Mouse (Mus musculus) heart, embryonic 16.5 days (tissue): Measurements from ENCODE around the gene Hdgf. TPM values are rescaled to one million over a fixed set of nuclear protein-coding genes. Genes with fewer than 3 reads are reported as not detected.
A peak's percentile ranks its signal among the peaks of the same experiment; 100 is the strongest.

Experiments used
- ATAC-seq: fragments of 200-750 bp; cut with Nextera tagmentation; replicated peaks from 2 replicates; pipeline ENCODE4 v1.8.0; 2017; ENCODE audit warnings: moderate number of reproducible peaks; ENCODE audit not compliant: insufficient read depth, low FRiP score; ENCODE audit errors: extremely low read depth
- H3K27ac ChIP-seq: fragments of 300-500 bp; sonication (generic); 2 replicates; pipeline ENCODE4 v1.5.1; 2014; ENCODE audit warnings: mild to moderate bottlenecking, low read length, control low read depth, moderate library complexity
- H3K27me3 ChIP-seq: fragments of 300-500 bp; sonication (generic); 2 replicates; pipeline ENCODE4 v1.6.1; 2014; ENCODE audit warnings: low read length, mixed read lengths; ENCODE audit not compliant: control insufficient read depth, insufficient read depth
- H3K36me3 ChIP-seq: fragments of 300-500 bp; sonication (generic); 2 replicates; pipeline ENCODE4 v1.6.1; 2014; ENCODE audit not compliant: control insufficient read depth, insufficient read depth
- H3K4me1 ChIP-seq: fragments of 300-500 bp; sonication (generic); 2 replicates; pipeline ENCODE4 v1.6.1; 2014; ENCODE audit warnings: low read length, mixed read lengths; ENCODE audit not compliant: control insufficient read depth, insufficient read depth
- H3K4me2 ChIP-seq: fragments of 300-500 bp; sonication (generic); 2 replicates; pipeline ENCODE4 v1.6.1; 2014; ENCODE audit warnings: low read depth, mild to moderate bottlenecking, control low read depth, low read length
- H3K4me3 ChIP-seq: fragments of 300-500 bp; sonication (generic); 2 replicates; pipeline ENCODE4 v1.5.1; 2014; ENCODE audit warnings: mild to moderate bottlenecking, control low read depth, low read length
- H3K9ac ChIP-seq: fragments of 300-500 bp; sonication (generic); 2 replicates; pipeline ENCODE4 v1.6.1; 2014; ENCODE audit warnings: low read length, control low read depth
- H3K9me3 ChIP-seq: fragments of 300-500 bp; sonication (generic); replicated peaks from 2 replicates; pipeline ENCODE4 v1.6.1; 2016; ENCODE audit warnings: low read length; ENCODE audit not compliant: control insufficient read depth
- WGBS: fragments of 180-500 bp; shearing (Covaris S2); extraction: QIAGEN DNeasy Blood & Tissue Kit; methylation state at CpG from one replicate; pipeline ENCODE4 v1.1.7; 2014; 5-methylcytosine and 5-hydroxymethylcytosine counted together
- polyA plus RNA-seq: library from polyadenylated mRNA; unstranded; fragments of >200 nt; fragmentation: Nextera tagmentation; extraction: Ambion mirVana; gene quantifications from 2 replicates; pipeline ENCODE4 v1.2.1, GENCODE M21; 2015

The Hdgf gene
- polyA plus RNA-seq, 1 experiment from 2014 or later: 74.3 TPM

- Histone ChIP-seq H3K4me1 (peaks cover 10% of the 10 kb centered on the region), H3K4me3 (no peak overlapping the region), H3K27ac (no peak overlapping the region), H3K9me3 (no peaks in the 10 kb centered on the region), H3K9ac (no peak overlapping the region), H3K4me2 (no peak overlapping the region), H3K36me3 (no peaks in the 10 kb centered on the region), H3K27me3 (peaks cover under 1% of the 10 kb centered on the region)
- 12% methylated on average over 1 of the region's 1 CpGs for WGBS
- ATAC-seq: no peak
Measured at GRCm38 (mm10) chr3:87958056-87958455, 51.9 kb downstream of the Hdgf start.

GRCm38 (mm10) chr3:87958476-87958875, 52.4 kb downstream of the Hdgf start:
- no peak overlapping the region for H3K9ac ChIP-seq
- H3K27ac ChIP-seq: no peak overlapping the region
- no peak overlapping the region for H3K4me3 ChIP-seq
- peaks cover 10% of the 10 kb centered on the region for H3K4me1 ChIP-seq
- WGBS: 37% methylated on average over 4 of the region's 4 CpGs
- H3K27me3 ChIP-seq: no peaks in the 10 kb centered on the region; the same call in 1 of the 2 replicates
- no peak for ATAC-seq
- no peak overlapping the region for H3K4me2 ChIP-seq
- H3K9me3 ChIP-seq: no peaks in the 10 kb centered on the region
- H3K36me3 ChIP-seq: no peaks in the 10 kb centered on the region

GRCm38 (mm10) chr3:87958967-87959366, 52.8 kb downstream of the Hdgf start:
- ATAC-seq: no peak
- H3K27me3 ChIP-seq: no peaks in the 10 kb centered on the region; the same call in 1 of the 2 replicates
- no peak overlapping the region for H3K4me2 ChIP-seq
- no peak overlapping the region for H3K27ac ChIP-seq
- H3K4me3 ChIP-seq: no peak overlapping the region
- WGBS: 58% methylated on average over 1 of the region's 1 CpGs
- H3K9me3 ChIP-seq: no peaks in the 10 kb centered on the region
- H3K36me3 ChIP-seq: no peaks in the 10 kb centered on the region
- H3K4me1 ChIP-seq: peaks cover 10% of the 10 kb centered on the region
- no peak overlapping the region for H3K9ac ChIP-seq

GRCm38 (mm10) chr3:87959371-87959770, 53.2 kb downstream of the Hdgf start:
- 66% methylated on average over 7 of the region's 7 CpGs for WGBS
- no peak overlapping the region for H3K4me2 ChIP-seq
- H3K9ac ChIP-seq: no peak overlapping the region

GRCm38 (mm10) chr3:87960191-87960585, 54.1 kb downstream of the Hdgf start:
- Histone ChIP-seq H3K27ac (peak overlapping the region; percentile 92), H3K4me3 (peak overlapping the region; percentile 66), H3K9ac (peak overlapping the region; percentile 79), H3K4me2 (peak overlapping the region; percentile 96), H3K27me3 (no peaks in the 10 kb centered on the region), H3K4me1 (peaks cover 10% of the 10 kb centered on the region), H3K36me3 (no peaks in the 10 kb centered on the region), H3K9me3 (no peaks in the 10 kb centered on the region)
- no peak for ATAC-seq
- 13% methylated on average over 10 of the region's 10 CpGs for WGBS

More at GRCm38 (mm10) chr3:87959371-87959770, 53.2 kb downstream of the Hdgf start:
- Histone ChIP-seq H3K9me3 (no peaks in the 10 kb centered on the region), H3K36me3 (no peaks in the 10 kb centered on the region), H3K4me3 (no peak overlapping the region), H3K4me1 (peaks cover 10% of the 10 kb centered on the region), H3K27me3 (no peaks in the 10 kb centered on the region; the same call in 1 of the 2 replicates), H3K27ac (no peak overlapping the region)
- no peak for ATAC-seq

GRCm38 (mm10) chr3:87960586-87961191, 54.6 kb downstream of the Hdgf start:
- Histone ChIP-seq H3K36me3 (no peaks in the 10 kb centered on the region), H3K27ac (peak overlapping the region; percentile 92), H3K4me2 (peak overlapping the region; percentile 96), H3K27me3 (no peaks in the 10 kb centered on the region), H3K9me3 (no peaks in the 10 kb centered on the region), H3K9ac (peak overlapping the region; percentile 79), H3K4me1 (peaks cover 10% of the 10 kb centered on the region), H3K4me3 (peak overlapping the region; percentile 66)
- WGBS: 0% methylated on average over 27 of the region's 27 CpGs
- ATAC-seq: peak; percentile 99

Other genes with a start within 250 kb of the Hdgf start
- 0.71 and 0.87 TPM in 2 replicates for gene Lrrc71, start 157.7 kb upstream of the Hdgf start, polyA plus RNA-seq
- gene Ntrk1, start 111.2 kb upstream of the Hdgf start, polyA plus RNA-seq: 0.39 and 0.44 TPM in 2 replicates
- not detected in 2 replicates for gene Insrr, start 109.4 kb upstream of the Hdgf start, polyA plus RNA-seq
- gene Pear1, start 82.0 kb upstream of the Hdgf start, polyA plus RNA-seq: 19.4 and 21.5 TPM in 2 replicates
- 3.3 and 8.9 TPM in 2 replicates for gene Sh2d2a, start 59.6 kb upstream of the Hdgf start, polyA plus RNA-seq
- gene Prcc, start 20.7 kb upstream of the Hdgf start, polyA plus RNA-seq: 10.6 and 12.1 TPM in 2 replicates
- 66.1 and 68.4 TPM in 2 replicates for gene Mrpl24, start 13.2 kb downstream of the Hdgf start, polyA plus RNA-seq
- 29.2 and 29.4 TPM in 2 replicates for gene Isg20l2, start 24.0 kb downstream of the Hdgf start, polyA plus RNA-seq
- 14.0 and 15.1 TPM in 2 replicates for gene Rrnad1, start 24.4 kb downstream of the Hdgf start, polyA plus RNA-seq
- gene Crabp2, start 42.3 kb downstream of the Hdgf start, polyA plus RNA-seq: 7.8 and 10.1 TPM in 2 replicates
- 9.5 and 13.4 TPM in 2 replicates for gene Nes, start 64.8 kb downstream of the Hdgf start, polyA plus RNA-seq
- 0.13 and 0.47 TPM in 2 replicates for gene Bcan, start 93.9 kb downstream of the Hdgf start, polyA plus RNA-seq
- 0.18 TPM in 1 of 2 replicates, not detected in the other for gene Hapln2, start 121.3 kb downstream of the Hdgf start, polyA plus RNA-seq
- gene Gpatch4, start 136.8 kb downstream of the Hdgf start, polyA plus RNA-seq: 19.3 and 21.3 TPM in 2 replicates
- 155 and 169 TPM in 2 replicates for gene Naxe, start 152.2 kb downstream of the Hdgf start, polyA plus RNA-seq
- gene Ttc24, start 172.0 kb downstream of the Hdgf start, polyA plus RNA-seq: 0.12 and 0.18 TPM in 2 replicates
- 23.6 and 27.8 TPM in 2 replicates for gene Iqgap3, start 175.7 kb downstream of the Hdgf start, polyA plus RNA-seq
- gene Mef2d, start 236.1 kb downstream of the Hdgf start, polyA plus RNA-seq: 40.5 and 44.7 TPM in 2 replicates